Comparison of ENCODE assay signal across 12 mouse cellular contexts in genomic region chr4:139594062-139594461, GRCm38 (mm10). TPM values are rescaled to one million over a fixed set of nuclear protein-coding genes. Genes with fewer than 3 reads are reported as not detected.
A peak's percentile ranks its signal among the peaks of the same experiment; 100 is the strongest.
DNase-seq lines count a peak whose midpoint lies in the region; ATAC-seq and TF ChIP-seq lines count a peak whose summit lies in the region.
"Had no signal": no experiment of that assay in that cellular context is flagged by ENCODE, and none has a peak within 500 bp of the region (broad histone marks: within the 10 kb centered on the region; RNA-seq: fewer than 3 reads in every experiment).

No protein-coding gene starts in this region.

- no peaks in the 10 kb centered on the region for H3K27me3 ChIP-seq in heart, embryonic 10.5 days (ENCODE audit: insufficient read depth, poor library complexity, severe bottlenecking)
- H3K27me3 ChIP-seq in embryonic facial prominence, embryonic 14.5 days (replicated peaks; ENCODE audit: control insufficient read depth, insufficient read depth, low read length): no peaks in the 10 kb centered on the region
- H3K27me3 ChIP-seq: hindbrain, embryonic 12.5 days had no signal

- DNase-seq in heart, embryonic 10.5 days (ENCODE audit: low spot score): no peak
- DNase-seq in heart, adult 9 months (ENCODE audit: low spot score in 2 of 2): no peak
- DNase-seq in kidney, postnatal 36 days: peak; percentile 30 to 41
- no peak for DNase-seq in kidney, postnatal 4 days
- no peak for DNase-seq in ES-E14 (ENCODE audit: low read depth, low spot score)
- DNase-seq in embryonic facial prominence, embryonic 14.5 days (ENCODE audit: low spot score): peak; percentile 16
- DNase-seq in right cerebral cortex, adult 18-20 months: no peak

- H3K36me3 ChIP-seq in heart, embryonic 10.5 days: 0 out of 2 replicates have a peak, but pooled peaks cover 2% of the 10 kb centered on the region
- H3K36me3 ChIP-seq in ES-E14 (ENCODE audit: control insufficient read depth, insufficient read depth, low read length, poor library complexity, severe bottlenecking): no peaks in the 10 kb centered on the region
- no peaks in the 10 kb centered on the region for H3K36me3 ChIP-seq in embryonic facial prominence, embryonic 14.5 days (ENCODE audit: control insufficient read depth, insufficient read depth, low read length)
- H3K36me3 ChIP-seq: hindbrain, embryonic 12.5 days had no signal

- no peak overlapping the region for H3K4me2 ChIP-seq in embryonic facial prominence, embryonic 14.5 days (ENCODE audit: low read depth, low read length)
- H3K4me2 ChIP-seq: hindbrain, embryonic 12.5 days had no signal

- ATAC-seq in embryonic facial prominence, embryonic 14.5 days (ENCODE audit: low read depth): no peak

- H3K4me3 ChIP-seq in heart, embryonic 10.5 days: no peak overlapping the region
- no peak overlapping the region for H3K4me3 ChIP-seq in ES-E14 (ENCODE audit: insufficient read depth in 1 of 2, low read depth in 1 of 2, low read length in 2 of 2, poor library complexity in 1 of 2, severe bottlenecking in 1 of 2)
- H3K4me3 ChIP-seq in embryonic facial prominence, embryonic 14.5 days (ENCODE audit: low read depth, low read length): no peak overlapping the region
- H3K4me3 ChIP-seq: hindbrain, embryonic 12.5 days; myocyte had no signal

- H3K4me1 ChIP-seq in heart, embryonic 10.5 days: peaks cover 89% of the 10 kb centered on the region
- peaks cover 18 to 56% of the 10 kb centered on the region in 2 experiments for H3K4me1 ChIP-seq in ES-E14 (ENCODE audit: control insufficient read depth in 2 of 2, insufficient read depth in 2 of 2, low read length in 2 of 2, poor library complexity in 1 of 2)
- peaks cover 44% of the 10 kb centered on the region for H3K4me1 ChIP-seq in embryonic facial prominence, embryonic 14.5 days (ENCODE audit: control insufficient read depth, insufficient read depth, low read length)

- in situ Hi-C loops in ES-E14 (cut with MboI; ENCODE audit: low sequenced_read_pairs in 2 of 2, unreplicated experiment in 2 of 2): no loop called here

- no peaks in the 10 kb centered on the region for H3K9me3 ChIP-seq in heart, embryonic 10.5 days
- H3K9me3 ChIP-seq in ES-E14 (ENCODE audit: control insufficient read depth, insufficient read depth, low read depth, low read length): no peaks in the 10 kb centered on the region
- no peaks in the 10 kb centered on the region for H3K9me3 ChIP-seq in embryonic facial prominence, embryonic 14.5 days (ENCODE audit: control insufficient read depth, low read length)
- H3K9me3 ChIP-seq: hindbrain, embryonic 12.5 days had no signal

- WGBS in heart, embryonic 10.5 days: 52% methylated on average over 3 of the region's 3 CpGs
- WGBS in embryonic facial prominence, embryonic 14.5 days: 19% methylated on average over 3 of the region's 3 CpGs

- peak overlapping the region; percentile 21; the same call in 1 of the 2 replicates for H3K9ac ChIP-seq in ES-E14 (ENCODE audit: insufficient read depth, low read depth, low read length, poor library complexity, severe bottlenecking)
- no peak overlapping the region for H3K9ac ChIP-seq in embryonic facial prominence, embryonic 14.5 days (ENCODE audit: low read depth, low read length)
- H3K9ac ChIP-seq: hindbrain, embryonic 12.5 days had no signal

- H3K27ac ChIP-seq in heart, embryonic 10.5 days: peak overlapping the region; percentile 33
- peak overlapping the region; percentile 28; the same call in 1 of the 2 replicates for H3K27ac ChIP-seq in ES-E14 (ENCODE audit: insufficient read depth, low read depth, low read length, poor library complexity, severe bottlenecking)
- H3K27ac ChIP-seq in embryonic facial prominence, embryonic 14.5 days (replicated peaks; ENCODE audit: low read depth, low read length): no peak overlapping the region
- H3K27ac ChIP-seq: hindbrain, embryonic 12.5 days; macrophage had no signal

TF ChIP-seq in ES-E14, 5 proteins besides CTCF, POLR2A, EP300 and RAD21:
- TF ChIP-seq ZC3H11A (IDR thresholded peaks at IDR 0.05; ENCODE audit: borderline replicate concordance, low read depth, low read length): no peak

RNA-seq across cellular contexts. Expression of gene Gm21969, which starts 8.9 kb away (rescaled TPM):
- polyA plus RNA-seq in heart, embryonic 10.5 days (2016; fragmentation: Nextera tagmentation; extraction: Ambion mirVana): not detected in 2 replicates
- 0.09 and 0.16 TPM in 2 replicates for total RNA-seq in ES-E14 (2012; rRNA removed)
- polyA plus RNA-seq in embryonic facial prominence, embryonic 14.5 days (2014; fragmentation: Nextera tagmentation; extraction: Ambion mirVana): not detected in 2 replicates
- total RNA-seq: gastrocnemius, adult 18-20 months; left cerebral cortex, postnatal 36 days had no signal
- polyA plus RNA-seq: hindbrain, embryonic 12.5 days; macrophage had no signal

RNA-seq across cellular contexts. Expression of gene Aldh4a1, which starts 28.6 kb away (rescaled TPM):
- polyA plus RNA-seq in heart, embryonic 10.5 days (2016; fragmentation: Nextera tagmentation; extraction: Ambion mirVana): 28.0 and 28.3 TPM in 2 replicates
- total RNA-seq in ES-E14 (2012; rRNA removed): 63.5 and 84.0 TPM in 2 replicates
- polyA plus RNA-seq in embryonic facial prominence, embryonic 14.5 days (2014; fragmentation: Nextera tagmentation; extraction: Ambion mirVana): 21.1 and 23.9 TPM in 2 replicates

RNA-seq across cellular contexts. Expression of gene Tas1r2, which starts 59.3 kb away (rescaled TPM):
- not detected in 2 replicates for polyA plus RNA-seq in heart, embryonic 10.5 days (2016; fragmentation: Nextera tagmentation; extraction: Ambion mirVana)
- total RNA-seq in ES-E14 (2012; rRNA removed): 0.09 TPM in 1 of 2 replicates, not detected in the other
- polyA plus RNA-seq in embryonic facial prominence, embryonic 14.5 days (2014; fragmentation: Nextera tagmentation; extraction: Ambion mirVana): not detected in 2 replicates
- total RNA-seq: gastrocnemius, adult 18-20 months; left cerebral cortex, postnatal 36 days had no signal
- polyA plus RNA-seq: hindbrain, embryonic 12.5 days; macrophage had no signal

Comparison
In these comparisons a context has a peak if more than half of its experiments do, and no peak if none do; other contexts are left out.
1. DNase-seq: peak in kidney, postnatal 36 days (2 of 2) and embryonic facial prominence, embryonic 14.5 days (single experiment); none in heart, embryonic 10.5 days (single experiment), heart, adult 9 months (0 of 2), kidney, postnatal 4 days (0 of 2), ES-E14 (single experiment) and right cerebral cortex, adult 18-20 months (single experiment).